Mouse (Mus musculus) thymus, adult 2 months (tissue): Measurements from ENCODE around the gene Dnmt3a. TPM values are rescaled to one million over a fixed set of nuclear protein-coding genes. Genes with fewer than 3 reads are reported as not detected.

Experiments
- DNase-seq: peaks from one replicate; pipeline ENCODE4 v3.0.0; 2021
- H3K27ac ChIP-seq: fragments of 200-500 bp; 2 replicates; pipeline ENCODE4 v1.5.1; 2012; ENCODE audit warnings: low read length, control low read depth; ENCODE audit not compliant: control insufficient read depth, insufficient read depth
- H3K27me3 ChIP-seq: fragments of 200-500 bp; 2 replicates; pipeline ENCODE4 v1.6.1; 2012; ENCODE audit warnings: mild to moderate bottlenecking, low read length, moderate library complexity, mixed read lengths; ENCODE audit not compliant: control insufficient read depth, insufficient read depth
- H3K36me3 ChIP-seq: fragments of 200-500 bp; 2 replicates; pipeline ENCODE4 v1.6.1; 2012; ENCODE audit warnings: mild to moderate bottlenecking, low read length, moderate library complexity; ENCODE audit not compliant: control insufficient read depth, insufficient read depth
- H3K4me1 ChIP-seq: fragments of 200-500 bp; replicated peaks from 2 replicates; pipeline ENCODE4 v1.6.1; 2012; ENCODE audit warnings: low read length; ENCODE audit not compliant: control insufficient read depth, insufficient read depth
- H3K4me3 ChIP-seq: fragments of 200-500 bp; 2 replicates; pipeline ENCODE4 v1.5.1; 2012; ENCODE audit warnings: mild to moderate bottlenecking, low read length, control low read depth, moderate library complexity; ENCODE audit not compliant: control insufficient read depth, insufficient read depth
- CTCF ChIP-seq: fragments of 200-500 bp; IDR thresholded peaks from 2 replicates; pipeline ENCODE4 v1.5.1; 2012; ENCODE audit warnings: mild to moderate bottlenecking, control low read depth, low read length, moderate library complexity, borderline replicate concordance; ENCODE audit not compliant: control insufficient read depth, poor library complexity, insufficient read depth; ENCODE audit errors: extremely low read depth
- POLR2A ChIP-seq: fragments of 200-500 bp; IDR thresholded peaks from 2 replicates; pipeline ENCODE4 v1.6.1; 2012; ENCODE audit warnings: mild to moderate bottlenecking, low read length, control low read depth, moderate library complexity; ENCODE audit not compliant: control insufficient read depth, poor library complexity, insufficient read depth; ENCODE audit errors: extremely low read depth
- WGBS: fragments of 180-500 bp; shearing (Covaris S2); methylation state at CpG from one replicate; pipeline ENCODE4 v1.1.7; 2018; 5-methylcytosine and 5-hydroxymethylcytosine counted together
- polyA plus RNA-seq: library from polyadenylated mRNA; depleted of rRNA; stranded (reverse); fragments of >200 nt; gene quantifications from 2 replicates; pipeline ENCODE4 v1.2.3, GENCODE M21; 2012

Dnmt3a gene
- polyA plus RNA-seq, 1 experiment = 40.9 TPM

GRCm38 (mm10) chr12:3861665-3862228 lies 55.9 kb downstream of the Dnmt3a start:
- Histone ChIP-seq H3K4me1 (peaks cover 16% of the 10 kb centered on the region), H3K36me3 (peaks cover 8% of the 10 kb centered on the region; the same call in 1 of the 2 replicates), H3K4me3 (no peak overlapping the region), H3K27ac (no peak overlapping the region), H3K27me3 (no peaks in the 10 kb centered on the region)
- peak; percentile 45 for DNase-seq
- no peak for TF ChIP-seq POLR2A
- TF ChIP-seq CTCF = no peak
- WGBS = 37% methylated on average over 4 of the region's 4 CpGs

GRCm38 (mm10) chr12:3862253-3862652 lies 56.4 kb downstream of the Dnmt3a start:
- TF ChIP-seq CTCF (no peak), POLR2A (no peak)
- no peak overlapping the region for H3K27ac ChIP-seq
- no peak overlapping the region for H3K4me3 ChIP-seq
- no peaks in the 10 kb centered on the region for H3K27me3 ChIP-seq
- WGBS = 87% methylated on average over 6 of the region's 6 CpGs
- peaks cover 9% of the 10 kb centered on the region; the same call in 1 of the 2 replicates for H3K36me3 ChIP-seq
- no peak for DNase-seq
- peaks cover 13% of the 10 kb centered on the region for H3K4me1 ChIP-seq

GRCm38 (mm10) chr12:3864208-3864607 lies 58.4 kb downstream of the Dnmt3a start:
- Histone ChIP-seq H3K27me3 (no peaks in the 10 kb centered on the region), H3K27ac (no peak overlapping the region), H3K4me1 (peaks cover 21% of the 10 kb centered on the region), H3K36me3 (peaks cover 9% of the 10 kb centered on the region; the same call in 1 of the 2 replicates), H3K4me3 (no peak overlapping the region)
- no peak for DNase-seq
- 97% methylated on average over 8 of the region's 8 CpGs for WGBS
- TF ChIP-seq CTCF (no peak), POLR2A (no peak)

DNA sequence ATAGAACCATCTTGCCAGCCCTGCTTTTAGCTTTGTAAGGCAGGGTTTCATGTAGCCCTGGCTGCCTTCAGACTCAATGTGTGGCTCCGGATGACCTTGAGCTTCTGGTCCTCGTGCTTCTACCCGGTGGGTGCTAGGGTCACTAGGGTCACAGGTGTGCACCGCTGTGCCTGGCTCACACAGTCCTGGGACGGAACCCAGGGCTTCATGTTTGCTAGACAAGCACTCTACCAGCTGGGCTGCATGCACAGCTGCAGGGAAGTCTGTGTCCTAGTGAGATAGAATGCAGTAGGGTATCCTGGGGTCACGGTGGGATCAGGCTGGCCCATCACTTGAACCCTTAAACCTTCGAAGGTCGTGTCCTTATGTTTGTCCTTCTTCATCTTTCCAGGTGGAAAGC lies 59.8 kb downstream of the Dnmt3a start:
- DNase-seq = no peak
- peaks cover 33% of the 10 kb centered on the region for H3K4me1 ChIP-seq
- H3K36me3 ChIP-seq = peaks cover 9% of the 10 kb centered on the region; the same call in 1 of the 2 replicates
- H3K27ac ChIP-seq = no peak overlapping the region
- no peaks in the 10 kb centered on the region for H3K27me3 ChIP-seq
- no peak for TF ChIP-seq CTCF
- no peak for TF ChIP-seq POLR2A
- no peak overlapping the region for H3K4me3 ChIP-seq
- 97% methylated on average over 8 of the region's 8 CpGs for WGBS

- Histone ChIP-seq H3K4me3 (no peak overlapping the region), H3K4me1 (peaks cover 37% of the 10 kb centered on the region), H3K27me3 (no peaks in the 10 kb centered on the region), H3K36me3 (peaks cover 9% of the 10 kb centered on the region; the same call in 1 of the 2 replicates), H3K27ac (no peak overlapping the region)
- TF ChIP-seq CTCF = no peak
- no peak for TF ChIP-seq POLR2A
- 95% methylated on average over 12 of the region's 12 CpGs for WGBS
- DNase-seq = no peak
Observed at GRCm38 (mm10) chr12:3866654-3867370, 61.0 kb downstream of the Dnmt3a start.

DNA sequence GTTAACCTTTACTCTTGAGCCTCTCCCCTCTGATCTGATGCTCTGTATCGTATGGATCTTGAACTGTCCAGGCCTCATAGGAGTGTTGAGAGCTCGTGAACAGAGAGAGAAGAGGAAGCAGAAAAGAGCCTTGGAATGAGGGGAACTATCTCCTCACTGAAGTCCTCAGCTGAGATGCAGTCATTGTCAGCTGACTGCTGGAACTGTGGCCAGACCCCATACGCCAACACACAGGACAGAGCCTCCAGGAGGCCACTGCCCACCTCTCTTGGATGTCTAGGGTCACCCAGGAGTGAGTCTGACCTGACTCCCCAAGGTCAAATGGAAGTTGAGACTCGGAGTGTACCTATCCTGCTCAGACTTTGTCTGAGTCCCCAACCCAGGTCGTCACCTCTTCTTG lies 62.3 kb downstream of the Dnmt3a start:
- H3K4me3 ChIP-seq = no peak overlapping the region
- TF ChIP-seq POLR2A = no peak
- TF ChIP-seq CTCF = no peak
- H3K4me1 ChIP-seq = peaks cover 47% of the 10 kb centered on the region
- H3K36me3 ChIP-seq = peaks cover 9% of the 10 kb centered on the region; the same call in 1 of the 2 replicates
- no peaks in the 10 kb centered on the region for H3K27me3 ChIP-seq
- WGBS = 61% methylated on average over 5 of the region's 5 CpGs
- no peak for DNase-seq
- H3K27ac ChIP-seq = no peak overlapping the region
